Mouse (Mus musculus) gastrocnemius, adult 8-10 months (tissue): ENCODE results near the gene Gif. TPM values are rescaled to one million over a fixed set of nuclear protein-coding genes. Genes with fewer than 3 reads are reported as not detected.

Experiments used
- DNase-seq, 2 experiments: peaks; one replicate each; pipeline ENCODE4 v3.0.0; 2022; ENCODE audit warnings: low spot score in 2 of 2
- total RNA-seq, 4 experiments: library from RNA; stranded (reverse); gene quantifications; 2 replicates each; pipeline ENCODE4 v1.2.4; 2022

The Gif gene
- total RNA-seq: not detected

GRCm38 (mm10) chr19:11747298-11747697 is at the start of gene Gif:
Gene Gif (plus strand): TSS chr19:11747554.
- no peak for DNase-seq

GRCm38 (mm10) chr19:11698342-11698741 is 49.0 kb upstream of the Gif start:
- DNase-seq: no peak

- DNase-seq: no peak
These were observed 34.9 kb upstream of the Gif start for GRCm38 (mm10) chr19:11712451-11712850.

GRCm38 (mm10) chr19:11720071-11720470 is 27.3 kb upstream of the Gif start:
- no peak for DNase-seq

- no peak for DNase-seq
These were observed 23.5 kb upstream of the Gif start for GRCm38 (mm10) chr19:11723870-11724269.

GRCm38 (mm10) chr19:11724275-11724674 is 23.1 kb upstream of the Gif start:
- DNase-seq: no peak

- DNase-seq: no peak
These were observed 21.4 kb upstream of the Gif start for GRCm38 (mm10) chr19:11725915-11726314.

- DNase-seq: no peak
These were observed 20.1 kb upstream of the Gif start for GRCm38 (mm10) chr19:11727304-11727703.

- no peak for DNase-seq
These were observed 17.1 kb upstream of the Gif start for GRCm38 (mm10) chr19:11730278-11730677.

GRCm38 (mm10) chr19:11736455-11736854 is 10.9 kb upstream of the Gif start:
- no peak for DNase-seq

- DNase-seq: no peak
These were observed 1.7 kb upstream of the Gif start for GRCm38 (mm10) chr19:11745680-11746079.

- DNase-seq: no peak
These were observed 17.7 kb downstream of the Gif start for GRCm38 (mm10) chr19:11765059-11765458.

GRCm38 (mm10) chr19:11766413-11766812 is 19.1 kb downstream of the Gif start:
- DNase-seq: no peak

GRCm38 (mm10) chr19:11768163-11768562 is 20.8 kb downstream of the Gif start:
- no peak for DNase-seq

- DNase-seq: no peak
These were observed 22.0 kb downstream of the Gif start for GRCm38 (mm10) chr19:11769257-11769920.

GRCm38 (mm10) chr19:11770205-11770892 is 23.0 kb downstream of the Gif start, which contains the start of gene Mrpl16:
Gene Mrpl16 (plus strand): TSS chr19:11770391.
- peak; percentile 80 to 83 for DNase-seq

GRCm38 (mm10) chr19:11777191-11777865 is 30.0 kb downstream of the Gif start:
- DNase-seq: peak; percentile 8 to 22

- no peak for DNase-seq
These were observed 38.2 kb downstream of the Gif start for GRCm38 (mm10) chr19:11785409-11786154.

GRCm38 (mm10) chr19:11787826-11788225 is 40.5 kb downstream of the Gif start:
- no peak for DNase-seq

- no peak for DNase-seq
These were observed 41.5 kb downstream of the Gif start for GRCm38 (mm10) chr19:11788876-11789275.

GRCm38 (mm10) chr19:11791825-11792224 is 44.5 kb downstream of the Gif start:
- no peak for DNase-seq
